Mouse (Mus musculus) left cerebral cortex, postnatal 14 days (tissue): Measurements from ENCODE around the gene Spata17. TPM values are rescaled to one million over a fixed set of nuclear protein-coding genes. Genes with fewer than 3 reads are reported as not detected.
A peak's percentile ranks its signal among the peaks of the same experiment; 100 is the strongest.
"Not testable (repeated sequence)": the region's sequence is repeated elsewhere in the genome, so short reads cannot be mapped to it uniquely, and the experiment has no call there.

Source experiments
- DNase-seq, 2 experiments: peaks; one replicate each; pipeline ENCODE4 v3.0.0; 2021 to 2022; ENCODE audit warnings: low spot score in 2 of 2, mixed read lengths in 1 of 2
- intact Hi-C: fragments of 180-260 bp; cut with DNase I; formaldehyde crosslinking; loops from one replicate; pipeline ENCODE4 v1.15.1; 2025
- total RNA-seq, 2 experiments: library from RNA; stranded (reverse); gene quantifications; 2 replicates each; pipeline ENCODE4 v1.2.3; 2021

The Spata17 gene
- total RNA-seq, 2 experiments from 2014 or later, result 0.24 TPM; not detected in 1

DNA sequence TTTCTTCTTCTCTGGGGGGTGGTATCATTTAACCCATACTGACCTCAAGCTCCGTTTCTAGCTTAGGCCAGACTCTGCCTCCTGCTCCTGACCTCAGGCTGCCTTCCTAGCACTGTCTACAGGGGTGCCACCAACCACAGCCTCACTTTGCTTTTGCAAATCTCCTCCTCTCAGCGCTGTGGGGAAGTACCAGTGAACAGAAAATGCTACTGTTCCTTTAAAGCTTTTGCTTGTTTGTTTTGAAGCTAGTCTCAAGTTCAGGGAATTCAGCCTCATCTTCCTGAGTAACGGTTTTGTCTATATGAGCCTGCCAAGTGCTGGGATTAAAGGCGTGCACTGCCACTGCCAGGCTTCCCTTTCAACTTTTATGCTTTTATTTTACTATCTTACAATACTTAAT lies 5.8 kb downstream of the Spata17 start:
- intact Hi-C loops, result no loop called here
- no peak for DNase-seq

DNA sequence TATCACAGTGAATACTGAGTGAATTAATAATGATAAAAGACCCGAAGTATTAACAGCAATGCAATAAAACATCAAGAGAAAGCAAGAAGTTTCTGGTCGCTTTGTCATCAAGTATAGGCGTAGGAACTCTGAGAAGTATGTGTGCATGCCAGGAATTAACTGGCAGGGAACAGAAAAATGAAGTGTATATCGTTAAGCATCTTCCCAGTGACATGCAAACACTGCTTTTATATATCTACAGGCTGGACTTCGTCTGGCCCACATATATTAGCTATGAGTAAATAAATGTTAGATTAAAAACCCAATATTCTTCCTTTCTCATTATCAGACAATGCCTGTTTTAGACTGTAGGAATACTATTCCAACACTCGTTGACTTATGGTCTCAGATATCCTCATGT lies 9.8 kb downstream of the Spata17 start:
- intact Hi-C loops, result no loop called here
- DNase-seq, result no peak

DNA sequence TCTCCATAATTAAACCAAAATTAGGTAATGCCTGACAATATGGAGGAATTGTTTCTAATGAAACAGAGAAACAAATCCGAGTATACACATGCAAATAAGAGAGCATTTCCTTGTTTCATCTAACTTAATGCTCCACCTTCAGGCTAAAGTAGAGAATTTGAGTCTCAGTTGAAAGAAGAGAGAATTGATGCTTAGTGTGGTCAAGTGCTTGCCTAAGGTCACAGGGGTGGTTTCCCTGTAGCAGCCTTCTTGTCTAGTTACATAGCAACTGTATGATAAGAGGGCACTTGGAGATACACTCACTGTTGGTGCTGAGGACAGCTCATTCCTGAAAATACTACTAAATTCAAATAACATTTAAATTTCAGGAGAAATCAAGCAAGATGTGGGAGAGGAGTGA lies 36.7 kb downstream of the Spata17 start:
- intact Hi-C loops, result no loop called here

DNA sequence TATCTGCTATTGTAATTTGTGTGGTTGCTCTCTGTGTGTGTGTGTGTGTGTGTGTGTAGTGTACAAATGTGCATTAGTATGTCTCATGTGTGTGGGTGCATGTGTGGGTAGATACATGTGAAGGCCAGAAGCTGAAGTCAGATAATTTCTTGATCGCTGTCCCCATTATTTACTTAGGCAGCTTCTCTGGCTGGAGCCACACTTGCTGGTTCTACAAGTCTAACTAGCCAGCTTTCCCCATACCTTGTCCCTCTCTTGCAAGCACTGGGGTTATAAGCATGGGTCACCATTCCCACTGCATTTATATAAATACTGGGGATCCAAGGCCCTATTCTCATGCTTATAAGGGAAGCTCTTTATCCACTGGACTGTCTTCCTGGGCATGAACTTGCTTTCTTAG lies 39.3 kb downstream of the Spata17 start:
- intact Hi-C loops, result no loop called here
- DNase-seq, result no peak

More for the DNA sequence above, 36.7 kb downstream of the Spata17 start:
- no peak for DNase-seq

GRCm38 (mm10) chr1:187170361-187170760 lies 44.9 kb downstream of the Spata17 start:
- DNase-seq, result no peak
- intact Hi-C loops, result no loop called here

- intact Hi-C loops, result no loop called here
- DNase-seq, result no peak
These were observed 45.6 kb downstream of the Spata17 start for GRCm38 (mm10) chr1:187169646-187170045.

- DNase-seq, result no peak
- intact Hi-C loops, result no loop called here
These were observed 51.7 kb downstream of the Spata17 start for GRCm38 (mm10) chr1:187163571-187163970.

DNA sequence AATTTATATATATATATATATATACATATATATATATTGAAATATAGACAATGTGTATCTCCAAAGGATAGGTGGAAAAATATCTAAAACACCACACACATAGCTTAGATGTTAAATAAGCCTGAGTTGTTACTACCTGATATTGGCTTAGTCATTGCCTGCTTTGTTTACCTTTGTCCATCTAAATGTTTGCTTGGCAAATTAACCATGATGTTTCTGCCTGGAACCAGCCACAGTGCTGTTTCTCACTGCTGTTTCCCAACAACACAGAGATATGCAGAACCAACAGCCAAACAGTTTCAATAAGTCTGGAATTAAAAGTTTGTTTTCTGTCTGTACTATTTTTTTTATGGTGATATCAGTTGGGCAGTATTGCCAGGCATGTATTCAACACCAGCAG lies 59.6 kb downstream of the Spata17 start:
- no peak for DNase-seq
- intact Hi-C loops, result no loop called here

DNA sequence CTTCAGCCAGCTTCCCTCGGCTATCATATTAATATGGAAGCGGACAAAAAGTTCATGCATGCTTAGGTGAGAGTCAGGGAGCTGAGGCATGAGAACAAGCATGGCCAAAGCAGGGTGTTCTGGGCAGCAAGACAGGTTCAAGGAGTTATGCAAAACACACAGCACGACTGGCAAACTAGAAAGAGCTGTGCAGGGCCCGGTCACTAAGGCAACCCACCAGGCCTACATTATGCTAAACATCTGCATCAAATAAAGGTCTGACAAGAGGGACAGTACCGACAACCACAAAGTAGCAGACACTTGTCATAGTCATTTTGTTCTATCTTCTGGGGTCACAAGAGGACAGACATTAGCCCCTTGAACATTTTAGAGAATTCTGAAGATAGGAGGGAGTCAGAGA lies 61.6 kb downstream of the Spata17 start:
- intact Hi-C loops, result no loop called here
- DNase-seq, result no peak

DNA sequence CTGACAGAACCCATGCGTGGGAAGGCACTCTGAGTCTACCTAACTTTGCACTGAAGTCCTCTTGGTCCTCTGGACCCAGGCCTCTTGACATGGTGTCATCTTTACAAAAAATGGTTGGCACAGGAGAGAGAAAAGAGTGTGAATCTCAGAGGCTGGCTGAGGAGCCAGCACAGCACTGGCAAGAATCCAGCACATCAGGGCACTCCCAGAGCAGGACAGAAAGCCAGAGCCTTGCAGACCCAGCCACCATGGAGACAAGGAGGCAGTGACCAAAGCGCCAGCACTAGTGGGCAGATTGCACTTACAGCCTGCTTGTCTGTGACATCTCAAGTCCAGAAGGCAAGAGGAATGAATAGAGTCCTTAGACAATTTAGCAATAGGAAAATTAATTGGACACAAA lies 62.7 kb downstream of the Spata17 start:
- intact Hi-C loops, result no loop called here

DNA sequence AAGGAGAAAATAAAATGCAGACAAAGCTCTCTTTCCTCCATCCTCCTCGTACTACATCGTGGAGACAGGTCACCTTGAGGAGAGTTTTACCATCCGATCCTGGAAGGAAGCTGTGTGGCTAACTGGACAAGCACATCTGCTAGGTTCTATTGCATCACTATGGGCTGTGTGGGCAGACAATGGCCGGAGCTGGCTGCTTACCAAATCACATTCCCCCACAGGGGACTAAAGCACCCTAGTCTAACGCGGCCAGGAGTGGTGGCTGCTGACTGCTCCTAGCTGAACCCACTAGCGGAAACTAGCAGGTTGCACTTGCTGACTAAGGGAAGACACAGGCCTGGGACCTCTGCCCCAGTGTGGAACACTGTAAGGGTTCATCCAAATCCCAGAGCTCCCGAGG lies 72.3 kb downstream of the Spata17 start:
- intact Hi-C loops, result no loop called here
- DNase-seq, result no peak

More for the DNA sequence above, 62.7 kb downstream of the Spata17 start:
- no peak for DNase-seq

- intact Hi-C loops, result loop anchor here (10.0 kb wide), 1 partner anchor 303 kb away; no protein-coding TSS in a partner anchor
These were observed 77.8 kb downstream of the Spata17 start for GRCm38 (mm10) chr1:187137426-187137825.

GRCm38 (mm10) chr1:187135887-187136286 lies 79.4 kb downstream of the Spata17 start:
- intact Hi-C loops, result loop anchor here (10.0 kb wide), 1 partner anchor 301 kb away; no protein-coding TSS in a partner anchor
- no peak for DNase-seq

More at GRCm38 (mm10) chr1:187137426-187137825, 77.8 kb downstream of the Spata17 start:
- peak; percentile 72 to 76 for DNase-seq

DNA sequence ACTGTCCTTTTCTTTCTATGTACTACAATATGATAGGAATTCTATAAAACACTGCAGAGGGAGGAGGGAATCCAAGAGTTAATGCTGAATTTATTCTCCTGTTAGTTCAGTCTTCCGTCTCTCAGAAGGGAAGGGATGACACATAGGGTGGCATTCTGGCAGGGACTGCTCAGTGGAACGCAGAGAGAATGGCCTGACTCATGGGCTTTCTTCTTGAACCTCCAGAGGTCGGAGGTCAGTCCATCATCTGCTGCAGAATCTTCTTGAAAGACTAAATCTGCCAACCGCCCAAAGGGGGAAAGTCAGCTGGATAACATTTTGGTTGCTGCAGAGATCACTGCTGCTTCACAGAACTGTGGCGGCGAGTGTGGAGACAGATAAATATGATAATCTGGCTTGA lies 81.4 kb downstream of the Spata17 start:
- intact Hi-C loops, result loop anchor here (10.0 kb wide), 1 partner anchor 299 kb away; no protein-coding TSS in a partner anchor
- no peak for DNase-seq

GRCm38 (mm10) chr1:187132348-187132747 lies 82.9 kb downstream of the Spata17 start:
- intact Hi-C loops, result loop anchor here (10.0 kb wide), 1 partner anchor 298 kb away; no protein-coding TSS in a partner anchor
- DNase-seq, result no peak

- intact Hi-C loops, result not testable (repeated sequence)
These were observed 87.7 kb downstream of the Spata17 start for GRCm38 (mm10) chr1:187127548-187127947.

GRCm38 (mm10) chr1:187125733-187126132 lies 89.5 kb downstream of the Spata17 start:
- intact Hi-C loops, result no loop called here
- peak in 1 of 2 experiments; percentile 31 for DNase-seq

More at GRCm38 (mm10) chr1:187127548-187127947, 87.7 kb downstream of the Spata17 start:
- DNase-seq, result not testable (repeated sequence)

GRCm38 (mm10) chr1:187124967-187125366 lies 90.3 kb downstream of the Spata17 start:
- no peak for DNase-seq
- intact Hi-C loops, result no loop called here

GRCm38 (mm10) chr1:187119300-187119699 lies 96.0 kb downstream of the Spata17 start:
- intact Hi-C loops, result loop anchor here (10.0 kb wide), 1 partner anchor 84 kb away; no protein-coding TSS in a partner anchor
- DNase-seq, result peak; percentile 64 to 91

- DNase-seq, result no peak
- intact Hi-C loops, result loop anchor here (10.0 kb wide), 1 partner anchor 83 kb away; no protein-coding TSS in a partner anchor
These were observed 97.2 kb downstream of the Spata17 start for GRCm38 (mm10) chr1:187118108-187118507.

DNA sequence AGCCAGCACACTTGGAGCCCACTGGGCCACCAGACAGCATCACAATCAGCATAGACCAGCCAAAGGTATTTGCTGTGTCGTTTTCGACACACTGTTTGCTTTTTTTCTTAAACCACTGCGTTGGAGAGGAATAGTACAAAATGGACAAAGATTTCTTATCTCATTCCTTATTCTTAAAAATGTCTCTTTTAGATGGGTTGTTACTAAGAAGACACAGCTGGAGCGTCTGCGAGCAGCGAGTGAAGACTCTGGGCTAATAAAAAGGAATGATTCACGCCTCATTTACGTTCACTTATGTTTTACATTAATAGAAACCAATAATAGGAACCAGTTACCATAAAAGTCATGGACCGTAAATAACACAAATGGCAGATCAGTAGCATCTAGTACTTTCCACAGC lies 101.5 kb downstream of the Spata17 start:
- intact Hi-C loops, result loop anchor here (10.0 kb wide), 1 partner anchor 79 kb away; no protein-coding TSS in a partner anchor
- no peak for DNase-seq
